15 mouse cellular contexts compared by ENCODE assay signal in genomic region chr10:111893489-111893888, GRCm38 (mm10).
DNase-seq lines count a peak whose midpoint lies in the region; ATAC-seq and TF ChIP-seq lines count a peak whose summit lies in the region.
"Had no signal": no experiment of that assay in that cellular context is flagged by ENCODE, and none has a peak within 500 bp of the region (broad histone marks: within the 10 kb centered on the region; RNA-seq: fewer than 3 reads in every experiment).

No protein-coding gene starts in this region.

- no peak for TF ChIP-seq CTCF in lung, adult 2 months (IDR thresholded peaks at IDR 0.05; ENCODE audit: insufficient read depth, low read length)
- TF ChIP-seq CTCF in lung, postnatal 0 days (IDR thresholded peaks at IDR 0.05): no peak

- no peaks in the 10 kb centered on the region for H3K27me3 ChIP-seq in heart, embryonic 16.5 days (ENCODE audit: control insufficient read depth, insufficient read depth, low read length)
- H3K27me3 ChIP-seq in lung, postnatal 0 days (replicated peaks; ENCODE audit: insufficient read depth, low read length): no peaks in the 10 kb centered on the region
- H3K27me3 ChIP-seq: heart, embryonic 13.5 days; hindbrain, embryonic 15.5 days; liver, embryonic 15.5 days; neural tube, embryonic 12.5 days had no signal

- no peaks in the 10 kb centered on the region for H3K9me3 ChIP-seq in heart, embryonic 16.5 days (replicated peaks; ENCODE audit: control insufficient read depth, low read length)
- no peaks in the 10 kb centered on the region for H3K9me3 ChIP-seq in lung, postnatal 0 days (ENCODE audit: low read length)
- H3K9me3 ChIP-seq: G1E; heart, embryonic 13.5 days; hindbrain, embryonic 15.5 days; liver, embryonic 15.5 days; neural tube, embryonic 12.5 days had no signal

- H3K36me3 ChIP-seq in heart, embryonic 16.5 days (ENCODE audit: control insufficient read depth, insufficient read depth): no peaks in the 10 kb centered on the region
- no peaks in the 10 kb centered on the region for H3K36me3 ChIP-seq in lung, postnatal 0 days (ENCODE audit: insufficient read depth, low read length)
- H3K36me3 ChIP-seq: G1E; heart, embryonic 13.5 days; hindbrain, embryonic 15.5 days; liver, embryonic 15.5 days; neural tube, embryonic 12.5 days had no signal

- no peak for TF ChIP-seq POLR2A in lung, adult 2 months (IDR thresholded peaks at IDR 0.05; ENCODE audit: borderline replicate concordance, extremely low read depth, low read depth, low read length)

- 0 out of 2 replicates have a peak overlapping the region, but pooled peaks have one; percentile 48 for H3K27ac ChIP-seq in heart, embryonic 16.5 days (ENCODE audit: low read length)
- H3K27ac ChIP-seq in lung, postnatal 0 days (ENCODE audit: low read length): peak overlapping the region; percentile 57
- H3K27ac ChIP-seq: heart, embryonic 13.5 days; hindbrain, embryonic 15.5 days; liver, embryonic 15.5 days; neural tube, embryonic 12.5 days had no signal

- H3K4me2 ChIP-seq in heart, embryonic 16.5 days (ENCODE audit: low read depth, low read length): no peak overlapping the region
- no peak overlapping the region for H3K4me2 ChIP-seq in lung, postnatal 0 days (replicated peaks; ENCODE audit: low read depth, low read length)
- H3K4me2 ChIP-seq: heart, embryonic 13.5 days; hindbrain, embryonic 15.5 days; liver, embryonic 15.5 days; midbrain, embryonic 11.5 days; neural tube, embryonic 12.5 days had no signal

- intact Hi-C loops in heart, postnatal 36 days (cut with DNase I): no loop called here

- no peak overlapping the region for H3K4me3 ChIP-seq in heart, embryonic 16.5 days (ENCODE audit: low read length)
- no peak overlapping the region for H3K4me3 ChIP-seq in lung, adult 2 months (replicated peaks; ENCODE audit: extremely low read depth, low read depth, low read length)
- no peak overlapping the region for H3K4me3 ChIP-seq in lung, postnatal 0 days (ENCODE audit: low read depth, low read length)
- H3K4me3 ChIP-seq: heart, embryonic 13.5 days; hindbrain, embryonic 15.5 days; liver, embryonic 15.5 days; neural tube, embryonic 12.5 days had no signal

- 77% methylated on average over 5 of the region's 5 CpGs for WGBS in heart, embryonic 16.5 days
- 62% methylated on average over 5 of the region's 5 CpGs for WGBS in lung, adult 2 months
- WGBS in lung, postnatal 0 days: 56% methylated on average over 5 of the region's 5 CpGs

- no peak for TF ChIP-seq EP300 in lung, postnatal 0 days (IDR thresholded peaks at IDR 0.05)

- DNase-seq in heart, postnatal 36 days: no peak
- DNase-seq in lung, adult 18-20 months: peak; percentile 8 to 21
- DNase-seq in lung, adult 2 months: no peak
- DNase-seq in lung, postnatal 0 days (ENCODE audit: low spot score): peak; percentile 83
- DNase-seq in left cerebral cortex, adult 18-20 months (ENCODE audit: low spot score in 2 of 2): no peak
- no peak for DNase-seq in adrenal gland, adult 8-10 months
- no peak for DNase-seq in frontal cortex, postnatal 14 days (ENCODE audit: low spot score in 2 of 2)
- DNase-seq: cerebellum, adult 11-12 months had no signal

- H3K9ac ChIP-seq in heart, embryonic 16.5 days (ENCODE audit: low read length): no peak overlapping the region
- H3K9ac ChIP-seq in lung, postnatal 0 days (replicated peaks; ENCODE audit: low read depth): no peak overlapping the region
- H3K9ac ChIP-seq: heart, embryonic 13.5 days; hindbrain, embryonic 15.5 days; liver, embryonic 15.5 days; neural tube, embryonic 12.5 days had no signal

- ATAC-seq in heart, embryonic 16.5 days (replicated peaks; ENCODE audit: extremely low read depth, insufficient read depth, low FRiP score): no peak; the same call in 1 of the 2 replicates
- peak; percentile 88 for ATAC-seq in lung, postnatal 0 days

- peaks cover 6% of the 10 kb centered on the region; the same call in 1 of the 2 replicates for H3K4me1 ChIP-seq in heart, embryonic 16.5 days (ENCODE audit: control insufficient read depth, insufficient read depth, low read length)
- H3K4me1 ChIP-seq in lung, adult 2 months (ENCODE audit: control insufficient read depth, insufficient read depth, low read length): 0 out of 2 replicates have a peak, but pooled peaks cover 2% of the 10 kb centered on the region
- no peaks in the 10 kb centered on the region for H3K4me1 ChIP-seq in lung, postnatal 0 days (ENCODE audit: insufficient read depth, low read depth, low read length)
- H3K4me1 ChIP-seq: hindbrain, embryonic 15.5 days; liver, embryonic 15.5 days; neural tube, embryonic 12.5 days had no signal

Comparison
In these comparisons a context has a peak if more than half of its experiments do, and no peak if none do; other contexts are left out.
1. DNase-seq: peak in lung, adult 18-20 months (2 of 2) and lung, postnatal 0 days (single experiment); none in heart, postnatal 36 days (0 of 2), lung, adult 2 months (single experiment), left cerebral cortex, adult 18-20 months (0 of 2), adrenal gland, adult 8-10 months (single experiment) and frontal cortex, postnatal 14 days (0 of 2).